In the genomic region with DNA sequence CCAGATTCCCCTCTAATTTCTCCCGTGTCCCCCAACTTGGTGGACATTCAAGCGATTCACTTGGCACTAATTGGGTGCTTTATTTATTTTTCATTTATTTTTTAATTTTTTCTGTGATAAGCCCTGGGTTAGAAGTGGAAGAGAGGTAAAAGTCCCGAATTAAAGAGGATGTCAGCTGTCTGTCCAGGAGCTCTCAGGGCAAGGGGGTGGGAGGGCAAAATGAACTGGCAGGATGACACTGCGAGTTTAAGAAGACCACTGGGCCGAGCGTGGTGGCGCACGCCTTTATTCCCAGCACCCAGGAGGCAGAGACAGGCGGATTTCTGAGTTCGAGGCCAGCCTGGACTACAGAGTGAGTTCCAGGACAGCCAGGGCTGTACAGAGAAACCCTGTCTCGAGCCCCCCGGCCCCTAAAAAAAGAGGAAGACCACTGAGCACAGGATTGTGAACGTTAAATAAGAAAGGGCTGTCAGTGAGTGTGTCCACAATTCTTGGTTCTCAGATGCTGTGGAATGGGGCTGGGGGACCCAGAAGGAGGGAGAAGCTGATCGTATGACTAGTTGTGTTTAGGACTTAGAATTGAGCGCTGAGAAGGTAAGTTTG, we compare ENCODE assay signal across 8 mouse cellular contexts. TPM values are rescaled to one million over a fixed set of nuclear protein-coding genes. Genes with fewer than 3 reads are reported as not detected.
A peak's percentile ranks its signal among the peaks of the same experiment; 100 is the strongest.
DNase-seq lines count a peak whose midpoint lies in the region; ATAC-seq and TF ChIP-seq lines count a peak whose summit lies in the region.

No protein-coding gene starts in this region.

- H3K36me3 ChIP-seq in embryonic facial prominence, embryonic 12.5 days: no peaks in the 10 kb centered on the region
- no peaks in the 10 kb centered on the region for H3K36me3 ChIP-seq in hindbrain, postnatal 0 days (ENCODE audit: insufficient read depth, low read length)
- no peaks in the 10 kb centered on the region for H3K36me3 ChIP-seq in neural tube, embryonic 12.5 days

- peaks cover 24% of the 10 kb centered on the region for H3K4me1 ChIP-seq in embryonic facial prominence, embryonic 12.5 days
- peaks cover 3% of the 10 kb centered on the region; the same call in 1 of the 2 replicates for H3K4me1 ChIP-seq in hindbrain, postnatal 0 days (ENCODE audit: insufficient read depth, low read length)
- H3K4me1 ChIP-seq in neural tube, embryonic 12.5 days: peaks cover 15% of the 10 kb centered on the region

- no peak for ATAC-seq in embryonic facial prominence, embryonic 12.5 days (ENCODE audit: insufficient number of reproducible peaks, insufficient read depth, low FRiP score, low TSS enrichment)
- ATAC-seq in hindbrain, postnatal 0 days: no peak
- no peak for ATAC-seq in neural tube, embryonic 12.5 days (ENCODE audit: low FRiP score, low read depth)

- no peak for TF ChIP-seq CTCF in layer of hippocampus, adult 2 months (conservative IDR thresholded peaks at IDR 0.05)
- TF ChIP-seq CTCF in hindbrain, postnatal 0 days (IDR thresholded peaks at IDR 0.05; ENCODE audit: low read depth): no peak

- H3K9ac ChIP-seq in embryonic facial prominence, embryonic 12.5 days: peak overlapping the region; percentile 51; the same call in 1 of the 2 replicates
- peak overlapping the region; percentile 56; the same call in 1 of the 2 replicates for H3K9ac ChIP-seq in hindbrain, postnatal 0 days (replicated peaks; ENCODE audit: low read length)
- no peak overlapping the region for H3K9ac ChIP-seq in neural tube, embryonic 12.5 days

- H3K4me2 ChIP-seq in embryonic facial prominence, embryonic 12.5 days (replicated peaks): peak overlapping the region; percentile 51
- peak overlapping the region; percentile 76 for H3K4me2 ChIP-seq in hindbrain, postnatal 0 days (ENCODE audit: low read depth, low read length)
- H3K4me2 ChIP-seq in neural tube, embryonic 12.5 days (replicated peaks): peak overlapping the region; percentile 72

- no peaks in the 10 kb centered on the region for H3K9me3 ChIP-seq in embryonic facial prominence, embryonic 12.5 days
- no peaks in the 10 kb centered on the region for H3K9me3 ChIP-seq in hindbrain, postnatal 0 days (ENCODE audit: low read length)
- H3K9me3 ChIP-seq in neural tube, embryonic 12.5 days: no peaks in the 10 kb centered on the region

- DNase-seq in layer of hippocampus, adult 2 months (ENCODE audit: low spot score in 2 of 2): no peak
- DNase-seq in layer of hippocampus, adult 11-12 months (ENCODE audit: low spot score): no peak
- no peak for DNase-seq in hindbrain, postnatal 0 days (ENCODE audit: low spot score)
- no peak for DNase-seq in spleen, postnatal 14 days (ENCODE audit: low spot score in 2 of 2)
- no peak for DNase-seq in thymus, postnatal 14 days
- DNase-seq in left cerebral cortex, adult 8-10 months (ENCODE audit: low spot score in 2 of 2): no peak

- H3K4me3 ChIP-seq in layer of hippocampus, adult 2 months: peak overlapping the region; percentile 65
- peak overlapping the region; percentile 44 for H3K4me3 ChIP-seq in embryonic facial prominence, embryonic 12.5 days
- H3K4me3 ChIP-seq in hindbrain, postnatal 0 days (ENCODE audit: low read length): peak overlapping the region; percentile 69
- no peak overlapping the region for H3K4me3 ChIP-seq in neural tube, embryonic 12.5 days

- H3K27me3 ChIP-seq in embryonic facial prominence, embryonic 12.5 days: no peaks in the 10 kb centered on the region
- no peaks in the 10 kb centered on the region for H3K27me3 ChIP-seq in hindbrain, postnatal 0 days (ENCODE audit: insufficient read depth, low read length)
- H3K27me3 ChIP-seq in neural tube, embryonic 12.5 days (replicated peaks): peaks cover 6% of the 10 kb centered on the region

- 55% methylated on average over 15 of the region's 15 CpGs for WGBS in embryonic facial prominence, embryonic 12.5 days
- WGBS in hindbrain, postnatal 0 days: 45% methylated on average over 15 of the region's 15 CpGs
- whole genome bisulfite sequencing in neural tube, embryonic 12.5 days: 55% methylated on average over 15 of the region's 15 CpGs

- peak overlapping the region; percentile 96 for H3K27ac ChIP-seq in layer of hippocampus, adult 2 months
- peak overlapping the region; percentile 98 for H3K27ac ChIP-seq in embryonic facial prominence, embryonic 12.5 days
- H3K27ac ChIP-seq in hindbrain, postnatal 0 days: peak overlapping the region; percentile 88; the same call in 1 of the 2 replicates
- no peak overlapping the region for H3K27ac ChIP-seq in neural tube, embryonic 12.5 days

RNA-seq across cellular contexts. Expression of a gene that starts 3.8 kb away (rescaled TPM):
- 10 to 100 TPM; 26.4 to 28.8 TPM for total RNA-seq in layer of hippocampus, adult 2 months (2021)
- 75.7 and 78.9 TPM in 2 replicates for polyA plus RNA-seq in embryonic facial prominence, embryonic 12.5 days (2016; fragmentation: Nextera tagmentation; extraction: Ambion mirVana)
- total RNA-seq in hindbrain, postnatal 0 days (2014; rRNA removed): 35.7 and 38.4 TPM in 2 replicates
- polyA plus RNA-seq in hindbrain, postnatal 0 days (2015; fragmentation: Nextera tagmentation; extraction: Ambion mirVana): 17.9 and 18.2 TPM in 2 replicates
- polyA plus RNA-seq in neural tube, embryonic 12.5 days (2016; fragmentation: Nextera tagmentation; extraction: Ambion mirVana): 29.9 and 31.3 TPM in 2 replicates
- total RNA-seq in left cerebral cortex, adult 8-10 months (2022): 10 to 100 TPM; 27.2 to 33.7 (median 29.5) TPM

RNA-seq across cellular contexts. Expression of a gene that starts 12.5 kb away (rescaled TPM):
- 1 to 10 TPM; 3.1 to 3.9 TPM for total RNA-seq in layer of hippocampus, adult 2 months (2021)
- 4.1 and 5.0 TPM in 2 replicates for polyA plus RNA-seq in embryonic facial prominence, embryonic 12.5 days (2016; fragmentation: Nextera tagmentation; extraction: Ambion mirVana)
- 3.6 and 10.6 TPM in 2 replicates for total RNA-seq in hindbrain, postnatal 0 days (2014; rRNA removed)
- 2.3 and 2.9 TPM in 2 replicates for polyA plus RNA-seq in hindbrain, postnatal 0 days (2015; fragmentation: Nextera tagmentation; extraction: Ambion mirVana)
- 2.1 and 4.1 TPM in 2 replicates for polyA plus RNA-seq in neural tube, embryonic 12.5 days (2016; fragmentation: Nextera tagmentation; extraction: Ambion mirVana)
- total RNA-seq in left cerebral cortex, adult 8-10 months (2022): 10 to 100 TPM in 2 of 4 experiments, 1 to 10 TPM in 2; 3.8 to 35.1 (median 15.5) TPM

RNA-seq across cellular contexts. Expression of a gene that starts 21.7 kb away (rescaled TPM):
- under 1 TPM; 0.49 to 0.72 TPM for total RNA-seq in layer of hippocampus, adult 2 months (2021)
- polyA plus RNA-seq in embryonic facial prominence, embryonic 12.5 days (2016; fragmentation: Nextera tagmentation; extraction: Ambion mirVana): 0.23 and 0.24 TPM in 2 replicates
- 0.26 TPM in 1 of 2 replicates, not detected in the other for total RNA-seq in hindbrain, postnatal 0 days (2014; rRNA removed)
- 0.14 and 0.18 TPM in 2 replicates for polyA plus RNA-seq in hindbrain, postnatal 0 days (2015; fragmentation: Nextera tagmentation; extraction: Ambion mirVana)
- polyA plus RNA-seq in neural tube, embryonic 12.5 days (2016; fragmentation: Nextera tagmentation; extraction: Ambion mirVana): 0.15 and 0.17 TPM in 2 replicates
- under 1 TPM; 0.57 to 0.74 (median 0.64) TPM for total RNA-seq in left cerebral cortex, adult 8-10 months (2022)

RNA-seq across cellular contexts. Expression of a gene that starts 25.6 kb away (rescaled TPM):
- total RNA-seq in layer of hippocampus, adult 2 months (2021): 1 to 10 TPM; 1.1 to 1.8 TPM
- polyA plus RNA-seq in embryonic facial prominence, embryonic 12.5 days (2016; fragmentation: Nextera tagmentation; extraction: Ambion mirVana): 0.93 and 0.98 TPM in 2 replicates
- total RNA-seq in hindbrain, postnatal 0 days (2014; rRNA removed): 0.75 and 1.9 TPM in 2 replicates
- 1.8 and 2.6 TPM in 2 replicates for polyA plus RNA-seq in hindbrain, postnatal 0 days (2015; fragmentation: Nextera tagmentation; extraction: Ambion mirVana)
- 0.25 and 0.75 TPM in 2 replicates for polyA plus RNA-seq in neural tube, embryonic 12.5 days (2016; fragmentation: Nextera tagmentation; extraction: Ambion mirVana)
- 1 to 10 TPM; 1.4 to 2.5 (median 1.8) TPM for total RNA-seq in left cerebral cortex, adult 8-10 months (2022)
